Mouse (Mus musculus) layer of hippocampus, adult 9-11 months (tissue): ENCODE results near the gene Hist2h3c1.

Experiments
- DNase-seq: peaks from one replicate; pipeline ENCODE4 v3.0.0; 2022

Gene Hist2h3c1

GRCm38 (mm10) chr3:96293368-96293767, 46.9 kb downstream of the Hist2h3c1 start:
- no peak for DNase-seq

GRCm38 (mm10) chr3:96293787-96294186, 47.3 kb downstream of the Hist2h3c1 start, which contains the start of gene Fcgr1:
Fcgr1 (minus strand) TSS chr3:96293969.
- DNase-seq, result no peak
